Mouse (Mus musculus): ENCODE data around the gene Synpo2. TPM values are rescaled to one million over a fixed set of nuclear protein-coding genes. Genes with fewer than 3 reads are reported as not detected.
A peak's percentile ranks its signal among the peaks of the same experiment; 100 is the strongest.

Synpo2 gene
- polyA plus RNA-seq, 1 experiment from 2014 or later, result 12.8 TPM

- Histone ChIP-seq H3K9me3 (ENCODE audit: control insufficient read depth, low read length) (no peaks in the 10 kb centered on the region), H3K9ac (ENCODE audit: low read depth, low read length) (no peak overlapping the region), H3K27me3 (replicated peaks; ENCODE audit: control insufficient read depth, insufficient read depth, low read length) (no peaks in the 10 kb centered on the region), H3K4me2 (ENCODE audit: low read depth, low read length) (no peak overlapping the region), H3K27ac (replicated peaks; ENCODE audit: low read depth, low read length) (no peak overlapping the region), H3K36me3 (ENCODE audit: control insufficient read depth, insufficient read depth, low read length) (no peaks in the 10 kb centered on the region), H3K4me1 (ENCODE audit: control insufficient read depth, insufficient read depth, low read length) (0 out of 2 replicates have a peak, but pooled peaks cover 3% of the 10 kb centered on the region), H3K4me3 (ENCODE audit: low read depth, low read length) (no peak overlapping the region)
- ATAC-seq (ENCODE audit: low read depth), result no peak
- DNase-seq (ENCODE audit: low spot score), result no peak
- 91% methylated on average over 3 of the region's 3 CpGs for WGBS
Measured at GRCm38 (mm10) chr3:123075759-123076158, 160.2 kb downstream of the Synpo2 start.

- Histone ChIP-seq H3K36me3 (ENCODE audit: control insufficient read depth, insufficient read depth, low read length) (no peaks in the 10 kb centered on the region), H3K27ac (replicated peaks; ENCODE audit: low read depth, low read length) (no peak overlapping the region), H3K4me1 (ENCODE audit: control insufficient read depth, insufficient read depth, low read length) (0 out of 2 replicates have a peak, but pooled peaks cover 3% of the 10 kb centered on the region), H3K9ac (ENCODE audit: low read depth, low read length) (no peak overlapping the region), H3K9me3 (ENCODE audit: control insufficient read depth, low read length) (no peaks in the 10 kb centered on the region), H3K4me2 (ENCODE audit: low read depth, low read length) (no peak overlapping the region), H3K4me3 (ENCODE audit: low read depth, low read length) (no peak overlapping the region), H3K27me3 (replicated peaks; ENCODE audit: control insufficient read depth, insufficient read depth, low read length) (no peaks in the 10 kb centered on the region)
- no peak for ATAC-seq (ENCODE audit: low read depth)
- no peak for DNase-seq (ENCODE audit: low spot score)
Measured at GRCm38 (mm10) chr3:123075034-123075433, 160.9 kb downstream of the Synpo2 start.

GRCm38 (mm10) chr3:123073351-123073750 is 162.6 kb downstream of the Synpo2 start:
- Histone ChIP-seq H3K27me3 (replicated peaks; ENCODE audit: control insufficient read depth, insufficient read depth, low read length) (no peaks in the 10 kb centered on the region), H3K4me1 (ENCODE audit: control insufficient read depth, insufficient read depth, low read length) (0 out of 2 replicates have a peak, but pooled peaks cover 3% of the 10 kb centered on the region), H3K9me3 (ENCODE audit: control insufficient read depth, low read length) (no peaks in the 10 kb centered on the region), H3K27ac (replicated peaks; ENCODE audit: low read depth, low read length) (no peak overlapping the region), H3K36me3 (ENCODE audit: control insufficient read depth, insufficient read depth, low read length) (no peaks in the 10 kb centered on the region), H3K4me3 (ENCODE audit: low read depth, low read length) (no peak overlapping the region), H3K9ac (ENCODE audit: low read depth, low read length) (no peak overlapping the region), H3K4me2 (ENCODE audit: low read depth, low read length) (no peak overlapping the region)
- DNase-seq (ENCODE audit: low spot score) (no peak), ATAC-seq (ENCODE audit: low read depth) (peak; percentile 47; the same call in 1 of the 2 replicates)

- no peak overlapping the region for H3K4me2 ChIP-seq (ENCODE audit: low read depth, low read length)
- ATAC-seq (ENCODE audit: low read depth) (no peak), DNase-seq (ENCODE audit: low spot score) (no peak)
- no peaks in the 10 kb centered on the region for H3K9me3 ChIP-seq (ENCODE audit: control insufficient read depth, low read length)
- no peaks in the 10 kb centered on the region for H3K36me3 ChIP-seq (ENCODE audit: control insufficient read depth, insufficient read depth, low read length)
- no peaks in the 10 kb centered on the region for H3K27me3 ChIP-seq (replicated peaks; ENCODE audit: control insufficient read depth, insufficient read depth, low read length)
- 0 out of 2 replicates have a peak, but pooled peaks cover 3% of the 10 kb centered on the region for H3K4me1 ChIP-seq (ENCODE audit: control insufficient read depth, insufficient read depth, low read length)
- H3K27ac ChIP-seq (replicated peaks; ENCODE audit: low read depth, low read length), result no peak overlapping the region
- H3K9ac ChIP-seq (ENCODE audit: low read depth, low read length), result no peak overlapping the region
- WGBS, result no CpG with 5 or more reads among the region's 1 CpGs
- H3K4me3 ChIP-seq (ENCODE audit: low read depth, low read length), result no peak overlapping the region
Measured at GRCm38 (mm10) chr3:123072472-123072871, 163.5 kb downstream of the Synpo2 start.

- Histone ChIP-seq H3K4me3 (ENCODE audit: low read depth, low read length) (no peak overlapping the region), H3K9me3 (ENCODE audit: control insufficient read depth, low read length) (no peaks in the 10 kb centered on the region), H3K36me3 (ENCODE audit: control insufficient read depth, insufficient read depth, low read length) (no peaks in the 10 kb centered on the region), H3K9ac (ENCODE audit: low read depth, low read length) (no peak overlapping the region), H3K27me3 (replicated peaks; ENCODE audit: control insufficient read depth, insufficient read depth, low read length) (no peaks in the 10 kb centered on the region), H3K27ac (replicated peaks; ENCODE audit: low read depth, low read length) (no peak overlapping the region), H3K4me1 (ENCODE audit: control insufficient read depth, insufficient read depth, low read length) (0 out of 2 replicates have a peak, but pooled peaks cover 3% of the 10 kb centered on the region), H3K4me2 (ENCODE audit: low read depth, low read length) (no peak overlapping the region)
- 88% methylated on average over 1 of the region's 1 CpGs for WGBS
- ATAC-seq (ENCODE audit: low read depth) (no peak), DNase-seq (ENCODE audit: low spot score) (no peak)
Measured at GRCm38 (mm10) chr3:123070996-123071395, 165.0 kb downstream of the Synpo2 start.

- Histone ChIP-seq H3K9ac (ENCODE audit: low read depth, low read length) (no peak overlapping the region), H3K27me3 (replicated peaks; ENCODE audit: control insufficient read depth, insufficient read depth, low read length) (no peaks in the 10 kb centered on the region), H3K4me3 (ENCODE audit: low read depth, low read length) (no peak overlapping the region), H3K36me3 (ENCODE audit: control insufficient read depth, insufficient read depth, low read length) (no peaks in the 10 kb centered on the region), H3K4me2 (ENCODE audit: low read depth, low read length) (no peak overlapping the region), H3K4me1 (ENCODE audit: control insufficient read depth, insufficient read depth, low read length) (peaks cover 7% of the 10 kb centered on the region; the same call in 1 of the 2 replicates), H3K9me3 (ENCODE audit: control insufficient read depth, low read length) (no peaks in the 10 kb centered on the region), H3K27ac (replicated peaks; ENCODE audit: low read depth, low read length) (no peak overlapping the region)
- no peak for DNase-seq (ENCODE audit: low spot score)
- no peak for ATAC-seq (ENCODE audit: low read depth)
- WGBS, result 89% methylated on average over 7 of the region's 7 CpGs
Measured at GRCm38 (mm10) chr3:123066836-123067235, 169.1 kb downstream of the Synpo2 start.

- ATAC-seq (ENCODE audit: low read depth), result no peak
Measured at GRCm38 (mm10) chr3:123065466-123065865, 170.5 kb downstream of the Synpo2 start.

GRCm38 (mm10) chr3:123064186-123064585 is 171.8 kb downstream of the Synpo2 start:
- H3K9ac ChIP-seq (ENCODE audit: low read depth, low read length), result 0 out of 2 replicates have a peak overlapping the region, but pooled peaks have one; percentile 14
- H3K36me3 ChIP-seq (ENCODE audit: control insufficient read depth, insufficient read depth, low read length), result no peaks in the 10 kb centered on the region
- no peaks in the 10 kb centered on the region for H3K9me3 ChIP-seq (ENCODE audit: control insufficient read depth, low read length)
- no peak overlapping the region for H3K27ac ChIP-seq (replicated peaks; ENCODE audit: low read depth, low read length)
- ATAC-seq (ENCODE audit: low read depth) (0 out of 2 replicates have a peak, but pooled peaks have one; percentile 50), DNase-seq (ENCODE audit: low spot score) (no peak)
- H3K4me1 ChIP-seq (ENCODE audit: control insufficient read depth, insufficient read depth, low read length), result peaks cover 11% of the 10 kb centered on the region; the same call in 1 of the 2 replicates
- no peaks in the 10 kb centered on the region for H3K27me3 ChIP-seq (replicated peaks; ENCODE audit: control insufficient read depth, insufficient read depth, low read length)
- whole genome bisulfite sequencing, result 16% methylated on average over 5 of the region's 5 CpGs
- no peak overlapping the region for H3K4me2 ChIP-seq (ENCODE audit: low read depth, low read length)
- H3K4me3 ChIP-seq (ENCODE audit: low read depth, low read length), result no peak overlapping the region

More at GRCm38 (mm10) chr3:123065466-123065865, 170.5 kb downstream of the Synpo2 start:
- 66% methylated on average over 5 of the region's 5 CpGs for WGBS
- Histone ChIP-seq H3K9ac (ENCODE audit: low read depth, low read length) (no peak overlapping the region), H3K27me3 (replicated peaks; ENCODE audit: control insufficient read depth, insufficient read depth, low read length) (no peaks in the 10 kb centered on the region), H3K4me3 (ENCODE audit: low read depth, low read length) (no peak overlapping the region), H3K9me3 (ENCODE audit: control insufficient read depth, low read length) (no peaks in the 10 kb centered on the region), H3K4me2 (ENCODE audit: low read depth, low read length) (no peak overlapping the region), H3K27ac (replicated peaks; ENCODE audit: low read depth, low read length) (no peak overlapping the region), H3K4me1 (ENCODE audit: control insufficient read depth, insufficient read depth, low read length) (peaks cover 11% of the 10 kb centered on the region; the same call in 1 of the 2 replicates), H3K36me3 (ENCODE audit: control insufficient read depth, insufficient read depth, low read length) (no peaks in the 10 kb centered on the region)
- DNase-seq (ENCODE audit: low spot score), result no peak

GRCm38 (mm10) chr3:123061931-123062330 is 174.0 kb downstream of the Synpo2 start:
- Histone ChIP-seq H3K27ac (replicated peaks; ENCODE audit: low read depth, low read length) (no peak overlapping the region), H3K4me2 (ENCODE audit: low read depth, low read length) (no peak overlapping the region), H3K36me3 (ENCODE audit: control insufficient read depth, insufficient read depth, low read length) (no peaks in the 10 kb centered on the region), H3K9ac (ENCODE audit: low read depth, low read length) (no peak overlapping the region), H3K4me3 (ENCODE audit: low read depth, low read length) (no peak overlapping the region), H3K27me3 (replicated peaks; ENCODE audit: control insufficient read depth, insufficient read depth, low read length) (no peaks in the 10 kb centered on the region), H3K9me3 (ENCODE audit: control insufficient read depth, low read length) (no peaks in the 10 kb centered on the region), H3K4me1 (ENCODE audit: control insufficient read depth, insufficient read depth, low read length) (peaks cover 11% of the 10 kb centered on the region; the same call in 1 of the 2 replicates)
- peak; percentile 42 for DNase-seq (ENCODE audit: low spot score)
- ATAC-seq (ENCODE audit: low read depth), result no peak
- 60% methylated on average over 2 of the region's 2 CpGs for WGBS
